Comparison of ENCODE assay signal across 8 mouse cellular contexts in genomic region chr19:8757471-8757998, GRCm38 (mm10). TPM values are rescaled to one million over a fixed set of nuclear protein-coding genes. Genes with fewer than 3 reads are reported as not detected.
DNase-seq lines count a peak whose midpoint lies in the region; ATAC-seq and TF ChIP-seq lines count a peak whose summit lies in the region.

No protein-coding gene starts in this region.

- H3K4me1 ChIP-seq in heart, adult 2 months (ENCODE audit: control insufficient read depth, insufficient read depth, low read length) = peaks cover 4% of the 10 kb centered on the region
- H3K4me1 ChIP-seq in embryonic fibroblast, embryonic 13.5 days (ENCODE audit: control insufficient read depth, insufficient read depth, low read length) = peaks cover 9% of the 10 kb centered on the region; the same call in 1 of the 2 replicates
- H3K4me1 ChIP-seq in limb, embryonic 14.5 days (ENCODE audit: control insufficient read depth, insufficient read depth, low read length) = peaks cover 6% of the 10 kb centered on the region; the same call in 1 of the 2 replicates

- peak overlapping the region; percentile 55 for H3K4me3 ChIP-seq in heart, adult 2 months
- H3K4me3 ChIP-seq in embryonic fibroblast, embryonic 13.5 days (ENCODE audit: insufficient read depth, low read length) = peak overlapping the region; percentile 99
- peak overlapping the region; percentile 98 for H3K4me3 ChIP-seq in limb, embryonic 14.5 days (replicated peaks; ENCODE audit: low read length)

- peak overlapping the region; percentile 99 for H3K9ac ChIP-seq in heart, adult 2 months (ENCODE audit: low read depth, low read length)
- peak overlapping the region; percentile 95 for H3K9ac ChIP-seq in limb, embryonic 14.5 days (ENCODE audit: low read depth, low read length, severe bottlenecking)

- ATAC-seq in limb, embryonic 14.5 days (ENCODE audit: low FRiP score, low read depth) = no peak

- H3K9me3 ChIP-seq in limb, embryonic 14.5 days (ENCODE audit: control insufficient read depth, low read length) = no peaks in the 10 kb centered on the region

- WGBS in heart, adult 2 months = 1% methylated on average over 14 of the region's 14 CpGs
- WGBS in limb, embryonic 14.5 days = 4% methylated on average over 14 of the region's 14 CpGs

- TF ChIP-seq CTCF in heart, adult 2 months (IDR thresholded peaks at IDR 0.05) = no peak
- TF ChIP-seq CTCF in embryonic fibroblast, embryonic 13.5 days (IDR thresholded peaks at IDR 0.05; ENCODE audit: borderline replicate concordance, insufficient read depth, low read length) = no peak

- H3K36me3 ChIP-seq in heart, adult 2 months (ENCODE audit: control insufficient read depth, insufficient read depth, low read length) = peaks cover 8% of the 10 kb centered on the region
- H3K36me3 ChIP-seq in limb, embryonic 14.5 days (ENCODE audit: control insufficient read depth, insufficient read depth, low read length) = peaks cover 36% of the 10 kb centered on the region

- peak overlapping the region; percentile 57 for H3K4me2 ChIP-seq in limb, embryonic 14.5 days (replicated peaks; ENCODE audit: low read depth, low read length, severe bottlenecking)

- intact Hi-C loops in heart, adult 2 months (cut with DNase I) = loop anchor here (2.0 to 5.0 kb wide), 2 partner anchors 17 to 60 kb away; partner anchors contain the start of genes Tmem179b and Ttc9c

- no peak for DNase-seq in heart, adult 2 months
- no peak for DNase-seq in heart, adult 18-20 months
- peak; percentile 40 for DNase-seq in 3T3-L1 (ENCODE audit: low read depth, low spot score)
- no peak for DNase-seq in limb, embryonic 14.5 days (ENCODE audit: low spot score)
- no peak for DNase-seq in adrenal gland, postnatal 36 days
- DNase-seq in adrenal gland, adult 2 months = no peak
- no peak for DNase-seq in cerebellum, postnatal 25 days

- H3K27ac ChIP-seq in heart, adult 2 months = peak overlapping the region; percentile 90
- H3K27ac ChIP-seq in embryonic fibroblast, embryonic 13.5 days (ENCODE audit: insufficient read depth, low read length) = peak overlapping the region; percentile 10; the same call in 1 of the 2 replicates
- H3K27ac ChIP-seq in limb, embryonic 14.5 days (replicated peaks; ENCODE audit: low read depth, low read length) = peak overlapping the region; percentile 70

- no peaks in the 10 kb centered on the region for H3K27me3 ChIP-seq in heart, adult 2 months (ENCODE audit: control insufficient read depth, insufficient read depth, low read length)
- H3K27me3 ChIP-seq in limb, embryonic 14.5 days (ENCODE audit: control insufficient read depth, insufficient read depth, low read length) = no peaks in the 10 kb centered on the region

- no peak for TF ChIP-seq POLR2A in heart, adult 2 months (IDR thresholded peaks at IDR 0.05; ENCODE audit: insufficient read depth, low read depth, low read length)
- TF ChIP-seq POLR2A in embryonic fibroblast, embryonic 13.5 days (IDR thresholded peaks at IDR 0.05; ENCODE audit: low read depth, low read length) = no peak
- TF ChIP-seq POLR2A in limb, embryonic 14.5 days (IDR thresholded peaks at IDR 0.05; ENCODE audit: borderline replicate concordance, extremely low read depth, insufficient read depth, insufficient read length) = no peak

- H3K79me2 ChIP-seq in heart, adult 2 months (replicated peaks; ENCODE audit: control insufficient read depth, insufficient read depth, low read length) = peaks cover 7% of the 10 kb centered on the region

- TF ChIP-seq EP300 in heart, adult 2 months (IDR thresholded peaks at IDR 0.05; ENCODE audit: insufficient read depth, low read depth, low read length) = no peak

RNA-seq across cellular contexts. Expression of gene Nxf1, which starts 0.7 kb away (rescaled TPM):
- total RNA-seq in heart, adult 2 months (2021) = 10 to 100 TPM; 35.5 to 41.8 TPM
- 66.5 and 93.2 TPM in 2 replicates for polyA plus RNA-seq in heart, adult 2 months (2012; rRNA removed)
- 10 to 100 TPM; 31.6 to 35.6 TPM for total RNA-seq in heart, adult 18-20 months (2021)
- 172 and 183 TPM in 2 replicates for polyA plus RNA-seq in embryonic fibroblast, embryonic 13.5 days (2011; ENCODE audit: insufficient read length, low read depth, missing spikeins)
- polyA plus RNA-seq in limb, embryonic 14.5 days (2012; rRNA removed) = 263 and 265 TPM in 2 replicates
- polyA plus RNA-seq in limb, embryonic 14.5 days (2014; fragmentation: Nextera tagmentation; extraction: Ambion mirVana) = 168 and 187 TPM in 2 replicates
- 100 to 1,000 TPM in 1 of 2 experiments, 10 to 100 TPM in 1; 94.7 to 144 TPM for total RNA-seq in adrenal gland, postnatal 36 days (2021)
- total RNA-seq in adrenal gland, adult 2 months (2021) = 100 to 1,000 TPM; 102 to 165 TPM
- polyA plus RNA-seq in adrenal gland, adult 2 months (2012; rRNA removed) = 43.4 and 48.0 TPM in 2 replicates

RNA-seq across cellular contexts. Expression of gene Tmem223, which starts 13.3 kb away (rescaled TPM):
- total RNA-seq in heart, adult 2 months (2021) = 100 to 1,000 TPM; 108 to 130 TPM
- 212 and 233 TPM in 2 replicates for polyA plus RNA-seq in heart, adult 2 months (2012; rRNA removed)
- 100 to 1,000 TPM; 133 to 134 TPM for total RNA-seq in heart, adult 18-20 months (2021)
- 34.7 and 36.7 TPM in 2 replicates for polyA plus RNA-seq in embryonic fibroblast, embryonic 13.5 days (2011; ENCODE audit: insufficient read length, low read depth, missing spikeins)
- 192 and 275 TPM in 2 replicates for polyA plus RNA-seq in limb, embryonic 14.5 days (2012; rRNA removed)
- 177 and 220 TPM in 2 replicates for polyA plus RNA-seq in limb, embryonic 14.5 days (2014; fragmentation: Nextera tagmentation; extraction: Ambion mirVana)
- total RNA-seq in adrenal gland, postnatal 36 days (2021) = 100 to 1,000 TPM; 113 to 127 TPM
- total RNA-seq in adrenal gland, adult 2 months (2021) = 100 to 1,000 TPM; 114 to 134 TPM
- 352 and 381 TPM in 2 replicates for polyA plus RNA-seq in adrenal gland, adult 2 months (2012; rRNA removed)

RNA-seq across cellular contexts. Expression of gene Stx5a, which starts 16.3 kb away (rescaled TPM):
- 10 to 100 TPM; 23.8 to 25.3 TPM for total RNA-seq in heart, adult 2 months (2021)
- 33.4 and 49.3 TPM in 2 replicates for polyA plus RNA-seq in heart, adult 2 months (2012; rRNA removed)
- total RNA-seq in heart, adult 18-20 months (2021) = 10 to 100 TPM; 21.3 to 27.1 TPM
- polyA plus RNA-seq in embryonic fibroblast, embryonic 13.5 days (2011; ENCODE audit: insufficient read length, low read depth, missing spikeins) = 97.6 and 114 TPM in 2 replicates
- polyA plus RNA-seq in limb, embryonic 14.5 days (2012; rRNA removed) = 188 and 197 TPM in 2 replicates
- polyA plus RNA-seq in limb, embryonic 14.5 days (2014; fragmentation: Nextera tagmentation; extraction: Ambion mirVana) = 161 and 174 TPM in 2 replicates
- total RNA-seq in adrenal gland, postnatal 36 days (2021) = 10 to 100 TPM; 83.6 to 92.9 TPM
- total RNA-seq in adrenal gland, adult 2 months (2021) = 10 to 100 TPM; 80.4 to 95.4 TPM
- 67.1 and 73.5 TPM in 2 replicates for polyA plus RNA-seq in adrenal gland, adult 2 months (2012; rRNA removed)

RNA-seq across cellular contexts. Expression of gene Tmem179b, which starts 16.7 kb away (rescaled TPM):
- total RNA-seq in heart, adult 2 months (2021) = 10 to 100 TPM; 14.8 to 17.1 TPM
- 44.5 and 44.9 TPM in 2 replicates for polyA plus RNA-seq in heart, adult 2 months (2012; rRNA removed)
- 10 to 100 TPM; 12.0 to 12.6 TPM for total RNA-seq in heart, adult 18-20 months (2021)
- polyA plus RNA-seq in embryonic fibroblast, embryonic 13.5 days (2011; ENCODE audit: insufficient read length, low read depth, missing spikeins) = 41.7 and 49.2 TPM in 2 replicates
- 63.5 and 97.1 TPM in 2 replicates for polyA plus RNA-seq in limb, embryonic 14.5 days (2012; rRNA removed)
- polyA plus RNA-seq in limb, embryonic 14.5 days (2014; fragmentation: Nextera tagmentation; extraction: Ambion mirVana) = 83.6 and 84.2 TPM in 2 replicates
- total RNA-seq in adrenal gland, postnatal 36 days (2021) = 10 to 100 TPM; 44.8 to 69.2 TPM
- 10 to 100 TPM; 60.9 to 62.7 TPM for total RNA-seq in adrenal gland, adult 2 months (2021)
- polyA plus RNA-seq in adrenal gland, adult 2 months (2012; rRNA removed) = 163 and 218 TPM in 2 replicates

RNA-seq across cellular contexts. Expression of gene 1700092M07Rik, which starts 17.0 kb away (rescaled TPM):
- under 1 TPM in 1 of 2 experiments, not detected in 1; 0.57 TPM for total RNA-seq in heart, adult 2 months (2021)
- polyA plus RNA-seq in heart, adult 2 months (2012; rRNA removed) = 0.62 and 1.3 TPM in 2 replicates
- total RNA-seq in heart, adult 18-20 months (2021) = under 1 TPM in 1 of 2 experiments, not detected in 1; 0.72 TPM
- polyA plus RNA-seq in embryonic fibroblast, embryonic 13.5 days (2011; ENCODE audit: insufficient read length, low read depth, missing spikeins) = not detected in 2 replicates
- polyA plus RNA-seq in limb, embryonic 14.5 days (2012; rRNA removed) = 1.6 and 3.2 TPM in 2 replicates
- 1.6 and 2.1 TPM in 2 replicates for polyA plus RNA-seq in limb, embryonic 14.5 days (2014; fragmentation: Nextera tagmentation; extraction: Ambion mirVana)
- 1 to 10 TPM in 1 of 2 experiments, under 1 TPM in 1; 0.82 to 1.0 TPM for total RNA-seq in adrenal gland, postnatal 36 days (2021)
- under 1 TPM; 0.79 to 0.84 TPM for total RNA-seq in adrenal gland, adult 2 months (2021)
- polyA plus RNA-seq in adrenal gland, adult 2 months (2012; rRNA removed) = not detected in 2 replicates

Comparison
In these comparisons a context has a peak if more than half of its experiments do, and no peak if none do; other contexts are left out.
1. H3K27ac ChIP-seq: peak in every context shown above with its lines; median percentile 90 in heart, adult 2 months; 70 in limb, embryonic 14.5 days; 10 in embryonic fibroblast, embryonic 13.5 days.